Mouse (Mus musculus) forebrain, embryonic 15.5 days (tissue): Measurements from ENCODE around the gene Rsrc2. TPM values are rescaled to one million over a fixed set of nuclear protein-coding genes. Genes with fewer than 3 reads are reported as not detected.
"Not testable (repeated sequence)": the region's sequence is repeated elsewhere in the genome, so short reads cannot be mapped to it uniquely, and the experiment has no call there.

Experiments
- ATAC-seq: fragments of 200-750 bp; cut with Nextera tagmentation; replicated peaks from 2 replicates; pipeline ENCODE4 v1.8.0; 2017; ENCODE audit warnings: mild to moderate bottlenecking, moderate TSS enrichment, moderate library complexity
- H3K27ac ChIP-seq: fragments of 300-500 bp; sonication (generic); replicated peaks from 2 replicates; pipeline ENCODE4 v1.5.1; 2015; ENCODE audit warnings: mild to moderate bottlenecking, inconsistent platforms
- H3K27me3 ChIP-seq: fragments of 300-500 bp; sonication (generic); 2 replicates; pipeline ENCODE4 v1.6.1; 2015; ENCODE audit warnings: inconsistent platforms
- H3K36me3 ChIP-seq: fragments of 300-500 bp; sonication (generic); 2 replicates; pipeline ENCODE4 v1.6.1; 2015; ENCODE audit warnings: mild to moderate bottlenecking, inconsistent platforms
- H3K4me1 ChIP-seq: fragments of 300-500 bp; sonication (generic); 2 replicates; pipeline ENCODE4 v1.6.1; 2015; ENCODE audit warnings: inconsistent platforms
- H3K4me2 ChIP-seq: fragments of 300-500 bp; sonication (generic); replicated peaks from 2 replicates; pipeline ENCODE4 v1.6.1; 2015; ENCODE audit warnings: mild to moderate bottlenecking, inconsistent platforms
- H3K4me3 ChIP-seq: fragments of 300-500 bp; sonication (generic); 2 replicates; pipeline ENCODE4 v1.5.1; 2015; ENCODE audit warnings: mild to moderate bottlenecking, inconsistent platforms
- H3K9ac ChIP-seq: fragments of 300-500 bp; sonication (generic); replicated peaks from 2 replicates; pipeline ENCODE4 v1.6.1; 2015; ENCODE audit warnings: mild to moderate bottlenecking, inconsistent platforms
- H3K9me3 ChIP-seq: fragments of 300-500 bp; sonication (generic); 2 replicates; pipeline ENCODE4 v1.6.1; 2016; ENCODE audit warnings: inconsistent platforms
- WGBS: fragments of 180-500 bp; shearing (Covaris S2); methylation state at CpG from one replicate; pipeline ENCODE4 v1.1.7; 2015; ENCODE audit warnings: mixed read lengths; 5-methylcytosine and 5-hydroxymethylcytosine counted together
- polyA plus RNA-seq: library from polyadenylated mRNA; unstranded; fragments of >200 nt; fragmentation: Nextera tagmentation; extraction: Ambion mirVana; gene quantifications from 2 replicates; pipeline ENCODE4 v1.2.1, GENCODE M21; 2015

Gene Rsrc2
- polyA plus RNA-seq, 1 experiment from 2014 or later = 151 TPM

- H3K4me1 ChIP-seq = no peaks in the 10 kb centered on the region
- no peak overlapping the region for H3K4me2 ChIP-seq
- ATAC-seq = no peak
- H3K4me3 ChIP-seq = no peak overlapping the region
- no peaks in the 10 kb centered on the region for H3K9me3 ChIP-seq
- WGBS = 94% methylated on average over 2 of the region's 2 CpGs
- no peak overlapping the region for H3K27ac ChIP-seq
- H3K27me3 ChIP-seq = no peaks in the 10 kb centered on the region
- H3K36me3 ChIP-seq = peaks cover 86% of the 10 kb centered on the region
- H3K9ac ChIP-seq = no peak overlapping the region
Measured at GRCm38 (mm10) chr5:123730981-123731380, 18.2 kb downstream of the Rsrc2 start.

- not testable (repeated sequence) for H3K9me3 ChIP-seq, ATAC-seq, H3K27ac ChIP-seq, H3K27me3 ChIP-seq, H3K4me2 ChIP-seq, H3K4me3 ChIP-seq, H3K9ac ChIP-seq
- WGBS = 89% methylated on average over 7 of the region's 7 CpGs
- Histone ChIP-seq H3K4me1 (peaks cover 19% of the 10 kb centered on the region), H3K36me3 (peaks cover 22% of the 10 kb centered on the region)
Measured at GRCm38 (mm10) chr5:123723816-123724215, 25.4 kb downstream of the Rsrc2 start.

GRCm38 (mm10) chr5:123720328-123721311, 28.6 kb downstream of the Rsrc2 start, which contains the start of gene Zcchc8:
Zcchc8 (minus strand) TSS chr5:123721100.
- peaks cover 37% of the 10 kb centered on the region for H3K4me1 ChIP-seq
- peak within 1 kb of the TSS; percentile 92 for H3K4me2 ChIP-seq
- peaks cover 14% of the 10 kb centered on the region for H3K36me3 ChIP-seq
- no peaks in the 10 kb centered on the region for H3K9me3 ChIP-seq
- H3K4me3 ChIP-seq = peak within 1 kb of the TSS; percentile 64
- H3K27me3 ChIP-seq = no peaks in the 10 kb centered on the region
- peak within 1 kb of the TSS; percentile 72 for H3K9ac ChIP-seq
- peak within 1 kb of the TSS; percentile 88 for H3K27ac ChIP-seq
- ATAC-seq = peak; percentile 100
- under 1% methylated on average over 83 of the region's 83 CpGs for WGBS

GRCm38 (mm10) chr5:123714622-123715021, 34.6 kb downstream of the Rsrc2 start:
- no peak for ATAC-seq
- Histone ChIP-seq H3K4me2 (no peak overlapping the region), H3K27ac (no peak overlapping the region), H3K36me3 (peaks cover 68% of the 10 kb centered on the region), H3K9ac (no peak overlapping the region), H3K9me3 (no peaks in the 10 kb centered on the region), H3K4me1 (peaks cover 27% of the 10 kb centered on the region), H3K27me3 (no peaks in the 10 kb centered on the region), H3K4me3 (no peak overlapping the region)
- 91% methylated on average over 4 of the region's 4 CpGs for WGBS

GRCm38 (mm10) chr5:123713782-123714181, 35.4 kb downstream of the Rsrc2 start:
- no peak overlapping the region for H3K4me2 ChIP-seq
- no peaks in the 10 kb centered on the region for H3K9me3 ChIP-seq
- peaks cover 18% of the 10 kb centered on the region for H3K4me1 ChIP-seq
- H3K27me3 ChIP-seq = no peaks in the 10 kb centered on the region
- H3K36me3 ChIP-seq = peaks cover 76% of the 10 kb centered on the region
- H3K4me3 ChIP-seq = no peak overlapping the region
- no peak overlapping the region for H3K9ac ChIP-seq
- ATAC-seq = no peak
- no peak overlapping the region for H3K27ac ChIP-seq
- WGBS = 94% methylated on average over 6 of the region's 6 CpGs

- Histone ChIP-seq H3K36me3 (peaks cover 92% of the 10 kb centered on the region), H3K4me2 (no peak overlapping the region), H3K4me1 (no peaks in the 10 kb centered on the region), H3K9ac (no peak overlapping the region), H3K27me3 (no peaks in the 10 kb centered on the region), H3K27ac (no peak overlapping the region), H3K9me3 (no peaks in the 10 kb centered on the region), H3K4me3 (no peak overlapping the region)
- ATAC-seq = no peak
- WGBS = 89% methylated on average over 4 of the region's 4 CpGs
Measured at GRCm38 (mm10) chr5:123709571-123709970, 39.6 kb downstream of the Rsrc2 start.

GRCm38 (mm10) chr5:123708598-123708997, 40.6 kb downstream of the Rsrc2 start:
- Histone ChIP-seq H3K4me2 (no peak overlapping the region), H3K27ac (no peak overlapping the region), H3K27me3 (no peaks in the 10 kb centered on the region), H3K4me3 (no peak overlapping the region), H3K36me3 (peaks cover 91% of the 10 kb centered on the region), H3K9ac (no peak overlapping the region), H3K4me1 (no peaks in the 10 kb centered on the region), H3K9me3 (no peaks in the 10 kb centered on the region)
- no peak for ATAC-seq
- 94% methylated on average over 12 of the region's 12 CpGs for WGBS

GRCm38 (mm10) chr5:123700625-123701024, 48.6 kb downstream of the Rsrc2 start:
- Histone ChIP-seq H3K4me1 (no peaks in the 10 kb centered on the region), H3K27me3 (no peaks in the 10 kb centered on the region), H3K9me3 (no peaks in the 10 kb centered on the region), H3K9ac (no peak overlapping the region), H3K4me2 (no peak overlapping the region), H3K36me3 (peaks cover 72% of the 10 kb centered on the region), H3K27ac (no peak overlapping the region), H3K4me3 (no peak overlapping the region)
- no peak for ATAC-seq
- 78% methylated on average over 11 of the region's 11 CpGs for WGBS

- H3K9ac ChIP-seq = no peak overlapping the region
- no peak overlapping the region for H3K27ac ChIP-seq
- H3K4me1 ChIP-seq = no peaks in the 10 kb centered on the region
- ATAC-seq = no peak
- peaks cover 59% of the 10 kb centered on the region for H3K36me3 ChIP-seq
- no peaks in the 10 kb centered on the region for H3K27me3 ChIP-seq
- no peaks in the 10 kb centered on the region for H3K9me3 ChIP-seq
- no peak overlapping the region for H3K4me3 ChIP-seq
- H3K4me2 ChIP-seq = no peak overlapping the region
- 30% methylated on average over 3 of the region's 3 CpGs for WGBS
Measured at GRCm38 (mm10) chr5:123699198-123699597, 50.0 kb downstream of the Rsrc2 start.

- no peak overlapping the region for H3K27ac ChIP-seq
- no peak overlapping the region for H3K4me2 ChIP-seq
- no peak overlapping the region for H3K4me3 ChIP-seq
- H3K9me3 ChIP-seq = no peaks in the 10 kb centered on the region
- 85% methylated on average over 4 of the region's 4 CpGs for WGBS
- ATAC-seq = no peak
- H3K4me1 ChIP-seq = no peaks in the 10 kb centered on the region
- H3K9ac ChIP-seq = no peak overlapping the region
- peaks cover 37% of the 10 kb centered on the region for H3K36me3 ChIP-seq
- H3K27me3 ChIP-seq = no peaks in the 10 kb centered on the region
Measured at GRCm38 (mm10) chr5:123696961-123697360, 52.3 kb downstream of the Rsrc2 start.

- peaks cover 30% of the 10 kb centered on the region for H3K36me3 ChIP-seq
- ATAC-seq = no peak
- H3K4me3 ChIP-seq = no peak overlapping the region
- 91% methylated on average over 7 of the region's 7 CpGs for WGBS
- no peak overlapping the region for H3K4me2 ChIP-seq
- H3K27ac ChIP-seq = no peak overlapping the region
- no peaks in the 10 kb centered on the region for H3K27me3 ChIP-seq
- no peaks in the 10 kb centered on the region for H3K4me1 ChIP-seq
- no peaks in the 10 kb centered on the region for H3K9me3 ChIP-seq
- H3K9ac ChIP-seq = no peak overlapping the region
Measured at GRCm38 (mm10) chr5:123696244-123696643, 53.0 kb downstream of the Rsrc2 start.

- Histone ChIP-seq H3K9ac (no peak overlapping the region), H3K9me3 (no peaks in the 10 kb centered on the region), H3K27ac (no peak overlapping the region), H3K4me3 (no peak overlapping the region), H3K36me3 (peaks cover 14% of the 10 kb centered on the region), H3K4me1 (no peaks in the 10 kb centered on the region), H3K27me3 (no peaks in the 10 kb centered on the region), H3K4me2 (no peak overlapping the region)
- no peak for ATAC-seq
- WGBS = 66% methylated on average over 6 of the region's 6 CpGs
Measured at GRCm38 (mm10) chr5:123694468-123694867, 54.7 kb downstream of the Rsrc2 start.
